Mouse (Mus musculus) neutrophil, adult 5-6 weeks (primary cell): ENCODE results near the gene Mthfr. TPM values are rescaled to one million over a fixed set of nuclear protein-coding genes. Genes with fewer than 3 reads are reported as not detected.

Experiments used
- ATAC-seq: fragments of 151-379, 151-347 bp; 2 replicates; pipeline ENCODE4 v1.8.0; 2017; ENCODE audit warnings: mild to moderate bottlenecking, moderate TSS enrichment; ENCODE audit not compliant: insufficient number of reproducible peaks, poor library complexity, low FRiP score, severe bottlenecking; ENCODE audit errors: extremely low read depth
- total RNA-seq: library from RNA; stranded (forward); fragments of 200-1000 nt; gene quantifications from 2 replicates; pipeline ENCODE4 v1.2.3, GENCODE M21; 2017

The Mthfr gene
- total RNA-seq, 1 experiment from 2014 or later = 10.0 TPM

- no peak for ATAC-seq
Observed at GRCm38 (mm10) chr4:148058218-148058819, 19.4 kb downstream of the Mthfr start.

- ATAC-seq = no peak
Observed at GRCm38 (mm10) chr4:148058993-148059392, 20.1 kb downstream of the Mthfr start.

- peak; percentile 40; the same call in 1 of the 2 replicates for ATAC-seq
Observed at GRCm38 (mm10) chr4:148060120-148061085, 21.5 kb downstream of the Mthfr start.

- no peak for ATAC-seq
Observed at GRCm38 (mm10) chr4:148061086-148061480, 22.2 kb downstream of the Mthfr start.

- no peak for ATAC-seq
Observed at GRCm38 (mm10) chr4:148065702-148066400, 27.0 kb downstream of the Mthfr start.

GRCm38 (mm10) chr4:148066401-148066744 is 27.5 kb downstream of the Mthfr start:
- no peak for ATAC-seq

- no peak for ATAC-seq
Observed at GRCm38 (mm10) chr4:148067346-148067745, 28.5 kb downstream of the Mthfr start.

GRCm38 (mm10) chr4:148069602-148070218 is 30.8 kb downstream of the Mthfr start:
- ATAC-seq = no peak

- no peak for ATAC-seq
Observed at GRCm38 (mm10) chr4:148071508-148071907, 32.6 kb downstream of the Mthfr start.

GRCm38 (mm10) chr4:148074521-148075189 is 35.8 kb downstream of the Mthfr start:
- ATAC-seq = peak; percentile 43; the same call in 1 of the 2 replicates

GRCm38 (mm10) chr4:148075259-148075658 is 36.4 kb downstream of the Mthfr start:
- ATAC-seq = peak; percentile 51

- ATAC-seq = no peak
Observed at GRCm38 (mm10) chr4:148075881-148076280, 37.0 kb downstream of the Mthfr start.

GRCm38 (mm10) chr4:148079212-148079611 is 40.3 kb downstream of the Mthfr start:
- ATAC-seq = no peak

GRCm38 (mm10) chr4:148079944-148080596 is 41.2 kb downstream of the Mthfr start:
- ATAC-seq = no peak

GRCm38 (mm10) chr4:148080597-148080973 is 41.7 kb downstream of the Mthfr start:
- no peak for ATAC-seq

GRCm38 (mm10) chr4:148081201-148081600 is 42.3 kb downstream of the Mthfr start:
- ATAC-seq = no peak

- ATAC-seq = peak; percentile 33
Observed at GRCm38 (mm10) chr4:148082257-148083044, 43.6 kb downstream of the Mthfr start.
